Mouse (Mus musculus) left cerebral cortex, postnatal 14 days (tissue): ENCODE results near the gene Gcc1. TPM values are rescaled to one million over a fixed set of nuclear protein-coding genes. Genes with fewer than 3 reads are reported as not detected.

ENCODE experiments used
- DNase-seq, 2 experiments: peaks; one replicate each; pipeline ENCODE4 v3.0.0; 2021 to 2022; ENCODE audit warnings: low spot score in 2 of 2, mixed read lengths in 1 of 2
- intact Hi-C: fragments of 180-260 bp; cut with DNase I; formaldehyde crosslinking; loops from one replicate; pipeline ENCODE4 v1.15.1; 2025
- long read RNA-seq, 2 experiments: library from polyadenylated mRNA; stranded (forward); transcript quantifications; one replicate each; pipeline ENCODE4 v2.0.0; 2021
- total RNA-seq, 2 experiments: library from RNA; stranded (reverse); gene quantifications; 2 replicates each; pipeline ENCODE4 v1.2.3; 2021

Gene Gcc1
- 10 to 100 TPM; 13.3 to 16.1 TPM for total RNA-seq
- long read RNA-seq, experiment 1, full-length matches to known transcripts, result 14 of 16 reads
- long read RNA-seq, experiment 1, partial matches to known transcripts, result 0 of 16 reads
- long read RNA-seq, experiment 1, other reads (novel, unspliced or antisense), result 2 of 16 reads
- long read RNA-seq, experiment 2, full-length matches to known transcripts, result 17 of 23 reads
- long read RNA-seq, experiment 2, partial matches to known transcripts, result 0 of 23 reads
- long read RNA-seq, experiment 2, other reads (novel, unspliced or antisense), result 6 of 23 reads

- intact Hi-C loops, result loop anchor here (10.0 kb wide), 1 partner anchor 397 kb away; no protein-coding TSS in a partner anchor
- no peak for DNase-seq
Observed at GRCm38 (mm10) chr6:28428290-28428689, at the start of gene Gcc1. Gcc1 (minus strand) TSS chr6:28428390.

DNA sequence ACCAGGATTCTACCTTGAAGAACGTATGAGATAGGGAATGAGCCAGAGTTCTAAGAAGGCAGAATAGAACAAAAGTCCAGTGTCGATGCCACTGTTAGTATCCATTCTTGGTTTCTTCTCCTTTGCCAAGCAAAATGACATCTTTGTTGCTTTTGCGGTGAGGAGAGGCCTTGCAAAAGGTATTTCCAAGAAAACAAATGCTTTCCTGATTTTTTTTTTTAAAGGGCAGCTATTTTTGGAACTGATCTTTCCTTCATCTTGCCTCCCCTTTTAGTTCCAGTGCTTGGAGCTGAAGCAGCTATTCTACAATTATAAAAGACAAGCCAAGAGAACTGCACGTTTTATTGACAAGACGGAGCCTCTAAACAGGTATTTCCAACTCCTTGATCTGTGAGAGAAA, 46.6 kb upstream of the Gcc1 start, which contains the start of gene Snd1:
Gene Snd1 (plus strand): TSS at position 301 of the 400 bp plus-strand sequence.
- intact Hi-C loops, result no loop called here

GRCm38 (mm10) chr6:28474211-28474610, 46.0 kb upstream of the Gcc1 start:
- intact Hi-C loops, result no loop called here

More for the DNA sequence above, 46.6 kb upstream of the Gcc1 start, which contains the start of gene Snd1:
- no peak for DNase-seq

DNA sequence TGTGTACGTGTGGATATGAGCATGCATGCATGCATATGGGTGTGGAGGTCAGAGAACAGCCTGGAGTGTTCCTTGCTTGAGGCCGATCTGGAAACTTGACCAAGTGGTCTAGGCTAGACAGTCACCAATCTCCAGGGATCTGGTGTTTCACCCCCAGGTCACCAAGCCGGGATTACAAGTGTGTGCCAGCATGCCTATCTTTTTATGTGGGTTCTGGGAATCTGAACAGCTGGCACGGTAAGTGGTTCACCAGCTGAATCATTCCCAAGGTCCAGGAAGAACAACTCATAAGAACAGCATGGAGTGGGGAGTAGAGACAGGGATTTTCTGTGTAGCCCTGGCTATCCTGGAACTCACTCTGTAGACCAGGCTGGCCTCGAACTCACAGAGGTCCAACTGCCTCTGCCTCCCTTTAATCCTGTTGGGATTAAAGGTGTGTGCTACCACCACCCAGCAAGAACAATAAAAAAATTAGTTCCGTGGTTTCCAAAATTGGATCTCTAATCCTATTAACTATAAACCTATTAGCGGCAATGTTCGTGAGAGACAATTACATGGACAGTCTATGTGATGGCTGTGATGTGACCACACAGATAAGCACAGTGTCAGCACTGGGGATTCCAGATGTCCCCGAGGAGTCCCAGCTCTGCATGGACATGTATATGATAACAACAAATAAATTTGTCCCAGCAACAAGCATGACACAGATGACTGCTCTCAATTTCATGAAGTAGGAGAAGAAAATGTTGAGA, 43.3 kb upstream of the Gcc1 start:
- no peak for DNase-seq

More at GRCm38 (mm10) chr6:28474211-28474610, 46.0 kb upstream of the Gcc1 start:
- no peak for DNase-seq

GRCm38 (mm10) chr6:28470621-28471020, 42.4 kb upstream of the Gcc1 start:
- intact Hi-C loops, result no loop called here

More for the DNA sequence above, 43.3 kb upstream of the Gcc1 start:
- intact Hi-C loops, result no loop called here

GRCm38 (mm10) chr6:28470017-28470602, 41.9 kb upstream of the Gcc1 start:
- no peak for DNase-seq
- intact Hi-C loops, result no loop called here

More at GRCm38 (mm10) chr6:28470621-28471020, 42.4 kb upstream of the Gcc1 start:
- DNase-seq, result no peak

DNA sequence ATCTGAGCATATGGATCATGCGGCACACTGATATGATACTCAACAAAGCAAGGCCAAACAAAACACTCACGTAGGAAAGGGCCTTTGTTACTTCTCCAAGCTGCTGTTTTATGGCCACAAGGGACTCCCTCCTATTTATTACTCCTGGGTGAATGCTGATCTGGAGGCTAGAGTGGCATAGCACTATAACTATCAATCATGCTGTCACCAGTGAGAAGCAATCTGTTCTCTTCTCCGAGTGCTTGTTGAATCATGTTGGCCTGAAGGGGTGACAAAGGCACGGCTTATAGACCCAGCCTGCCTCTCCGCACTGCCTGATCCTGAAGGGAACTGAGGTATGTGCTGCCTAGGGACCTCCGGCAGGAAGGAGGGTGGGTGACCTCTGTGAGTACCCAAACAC, 36.4 kb upstream of the Gcc1 start:
- intact Hi-C loops, result no loop called here
- DNase-seq, result no peak

GRCm38 (mm10) chr6:28460534-28460933, 32.3 kb upstream of the Gcc1 start:
- peak; percentile 18 to 55 for DNase-seq
- intact Hi-C loops, result no loop called here

GRCm38 (mm10) chr6:28459221-28459668, 31.1 kb upstream of the Gcc1 start:
- no peak for DNase-seq
- intact Hi-C loops, result no loop called here

DNA sequence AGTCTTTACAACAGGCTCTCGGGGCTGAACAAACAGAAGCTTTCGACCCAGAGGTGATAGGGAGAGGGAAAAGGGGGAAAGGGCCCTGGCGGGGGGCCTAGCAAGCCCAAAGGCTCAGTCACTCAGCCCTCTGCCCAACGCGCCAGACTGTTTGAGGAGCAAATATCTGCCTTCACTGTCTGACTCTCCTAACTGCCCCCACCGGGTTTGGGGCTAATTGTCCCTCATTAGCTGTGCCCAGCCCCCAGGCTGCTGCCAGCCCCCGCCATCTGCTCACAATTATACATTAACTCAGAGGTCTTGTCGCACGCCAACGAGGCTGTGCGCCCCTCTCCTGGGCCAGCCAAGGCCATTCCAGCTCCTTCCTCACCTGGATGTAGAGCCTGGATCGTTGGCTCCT, 22.8 kb upstream of the Gcc1 start:
- intact Hi-C loops, result no loop called here
- no peak for DNase-seq

GRCm38 (mm10) chr6:28450481-28450880, 22.3 kb upstream of the Gcc1 start:
- intact Hi-C loops, result no loop called here
- no peak for DNase-seq

- intact Hi-C loops, result no loop called here
- DNase-seq, result no peak
Observed at GRCm38 (mm10) chr6:28449253-28449652, 21.1 kb upstream of the Gcc1 start, which contains the start of gene Pax4. Pax4 (minus strand) TSS chr6:28449353.

- no peak for DNase-seq
- intact Hi-C loops, result no loop called here
Observed at GRCm38 (mm10) chr6:28447937-28448336, 19.7 kb upstream of the Gcc1 start.

GRCm38 (mm10) chr6:28431538-28431855, 3.3 kb upstream of the Gcc1 start:
- intact Hi-C loops, result no loop called here
- DNase-seq, result no peak

DNA sequence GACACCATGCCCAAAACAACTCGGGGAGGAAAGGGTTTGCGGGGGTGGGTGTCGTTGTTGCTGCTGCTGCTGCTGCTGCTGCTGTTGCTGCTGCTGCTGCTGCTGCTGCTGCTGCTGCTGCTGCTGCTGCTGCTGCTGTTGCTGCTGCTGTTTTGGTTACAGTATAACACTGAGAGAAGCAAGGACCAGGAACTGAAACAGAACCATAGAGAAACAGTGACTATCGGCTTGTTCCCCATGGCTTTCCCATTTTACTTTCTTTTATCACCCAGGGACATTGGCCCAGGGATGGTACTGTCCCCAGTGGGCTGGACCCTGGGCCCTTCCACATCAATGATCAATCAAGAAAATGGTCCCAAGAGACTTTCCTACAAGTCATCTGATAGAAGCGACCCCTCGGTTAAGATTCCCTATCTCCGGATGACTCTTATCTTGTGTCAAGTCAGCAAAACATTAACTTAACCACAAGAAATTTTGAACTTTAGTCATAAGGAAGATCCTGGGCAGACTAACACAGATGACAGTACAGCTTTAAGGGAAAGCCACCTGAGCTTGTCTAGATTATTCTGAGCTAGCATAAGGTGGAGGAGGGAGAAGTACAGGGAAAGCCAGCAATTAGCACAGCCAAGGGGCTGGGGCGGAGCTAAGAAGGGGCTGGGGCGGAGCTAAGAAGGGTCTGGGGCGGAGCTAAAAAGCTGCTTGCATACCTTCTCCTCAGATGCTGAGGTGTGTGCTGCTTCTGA, 2.8 kb upstream of the Gcc1 start:
- intact Hi-C loops, result no loop called here

DNA sequence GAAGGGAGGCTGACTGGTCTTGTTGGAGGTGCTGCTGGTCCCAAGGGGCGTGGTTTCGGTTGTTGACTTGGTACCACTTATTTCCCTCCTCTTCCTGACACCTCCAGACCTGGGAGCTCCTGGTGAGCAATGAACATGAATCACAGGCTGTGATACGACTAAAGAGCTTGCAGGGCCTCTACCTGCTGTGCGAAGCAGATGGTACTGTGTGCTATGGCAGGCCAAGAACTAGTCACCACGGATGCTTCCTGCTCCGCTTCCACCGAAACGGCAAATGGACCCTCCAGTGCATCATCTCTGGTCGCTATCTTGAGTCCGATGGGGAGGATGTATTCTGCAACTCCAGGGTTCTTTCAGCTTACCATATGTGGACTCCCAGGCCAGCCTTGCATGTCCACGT, 1.7 kb upstream of the Gcc1 start:
- intact Hi-C loops, result loop anchor here (10.0 kb wide), 1 partner anchor 395 kb away; no protein-coding TSS in a partner anchor
- no peak for DNase-seq

More for the DNA sequence above, 2.8 kb upstream of the Gcc1 start:
- DNase-seq, result no peak

- no peak for DNase-seq
- intact Hi-C loops, result loop anchor here (10.0 kb wide), 1 partner anchor 398 kb away; no protein-coding TSS in a partner anchor
Observed at GRCm38 (mm10) chr6:28427096-28427839, 922 bp downstream of the Gcc1 start, which contains the start of gene Fscn3. Fscn3 (plus strand) TSS chr6:28427789.

GRCm38 (mm10) chr6:28425019-28425418, 3.2 kb downstream of the Gcc1 start:
- intact Hi-C loops, result loop anchor here (10.0 kb wide), 1 partner anchor 400 kb away; no protein-coding TSS in a partner anchor

More at GRCm38 (mm10) chr6:28425019-28425418, 3.2 kb downstream of the Gcc1 start:
- no peak for DNase-seq
